Mouse (Mus musculus): Measurements from ENCODE around the gene Pnpt1. TPM values are rescaled to one million over a fixed set of nuclear protein-coding genes. Genes with fewer than 3 reads are reported as not detected.

Gene Pnpt1
- total and polyA plus RNA-seq, 3 experiments, result 68.7 to 202 (median 69.2) TPM

DNA sequence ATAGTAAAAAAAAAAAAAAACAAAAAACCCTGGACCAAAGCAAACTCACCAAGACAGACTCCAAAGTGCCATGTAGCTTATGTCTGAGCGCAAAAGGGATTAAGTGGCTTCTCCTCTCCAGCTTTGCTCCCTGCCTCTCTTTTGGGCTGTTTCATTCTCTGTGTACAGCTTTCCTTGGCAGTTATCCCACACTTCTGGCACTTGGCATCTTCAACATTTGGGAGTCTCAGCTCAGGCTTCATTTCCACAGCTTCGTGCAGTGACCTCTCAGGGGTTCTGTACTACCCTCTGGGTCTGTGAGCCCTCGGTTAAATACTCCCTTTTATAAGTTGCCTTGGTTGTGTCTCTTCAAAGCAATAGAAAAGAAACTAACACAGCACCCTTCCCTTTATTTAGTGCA is 50.1 kb downstream of the Pnpt1 start:
- DNase-seq (ENCODE audit: low spot score) (no peak), ATAC-seq (ENCODE audit: extremely low read depth, insufficient number of reproducible peaks, low FRiP score, poor library complexity, severe bottlenecking) (no peak)
- TF ChIP-seq GATA1 (IDR thresholded peaks at IDR 0.05; ENCODE audit: borderline replicate concordance, low read length) (no peak), CTCF (IDR thresholded peaks at IDR 0.05; ENCODE audit: low read depth, low read length) (no peak), TAL1 (conservative IDR thresholded peaks at IDR 0.05; ENCODE audit: low read depth, low read length) (no peak)
- H3K4me3 ChIP-seq (ENCODE audit: low read depth, low read length), result no peak overlapping the region
- no peaks in the 10 kb centered on the region for H3K27me3 ChIP-seq (ENCODE audit: insufficient read depth, low read length)
- peaks cover 61% of the 10 kb centered on the region for H3K36me3 ChIP-seq (replicated peaks)
- H3K4me1 ChIP-seq (ENCODE audit: insufficient read depth, low read depth, low read length), result peaks cover 3% of the 10 kb centered on the region; the same call in 1 of the 2 replicates
- H3K9me3 ChIP-seq (replicated peaks), result no peaks in the 10 kb centered on the region

DNA sequence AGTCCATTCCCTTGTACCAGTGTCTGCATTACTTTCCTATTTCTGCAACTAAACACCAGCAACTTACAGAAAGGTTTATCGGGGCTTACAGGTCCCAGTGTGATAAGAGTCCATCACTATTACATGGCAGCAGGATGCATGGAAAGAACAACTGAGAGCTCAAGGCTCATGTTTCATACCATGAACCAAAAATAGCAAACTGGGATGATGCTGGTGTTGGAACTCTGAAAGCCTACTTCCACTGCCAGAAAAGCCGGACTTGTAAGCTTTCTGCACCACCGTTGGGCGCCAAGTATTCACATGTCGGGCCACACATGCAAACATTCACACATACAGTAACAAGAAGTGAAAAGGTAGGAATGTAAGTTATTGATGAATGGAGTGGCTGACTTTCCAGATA is 51.2 kb downstream of the Pnpt1 start:
- no peak for TF ChIP-seq POLR2AphosphoS5 (IDR thresholded peaks at IDR 0.05; ENCODE audit: insufficient replicate concordance, low read depth, low read length)
- no peak for TF ChIP-seq CTCF (IDR thresholded peaks at IDR 0.05; ENCODE audit: low read depth, low read length)
- TF ChIP-seq TAL1 (conservative IDR thresholded peaks at IDR 0.05; ENCODE audit: low read depth, low read length), result no peak
- no peak for TF ChIP-seq GATA1 (IDR thresholded peaks at IDR 0.05; ENCODE audit: borderline replicate concordance, low read length)
- no peak for TF ChIP-seq GATA2 (IDR thresholded peaks at IDR 0.05; ENCODE audit: borderline replicate concordance, low read depth, low read length)
- H3K36me3 ChIP-seq (replicated peaks), result peaks cover 70% of the 10 kb centered on the region

DNA sequence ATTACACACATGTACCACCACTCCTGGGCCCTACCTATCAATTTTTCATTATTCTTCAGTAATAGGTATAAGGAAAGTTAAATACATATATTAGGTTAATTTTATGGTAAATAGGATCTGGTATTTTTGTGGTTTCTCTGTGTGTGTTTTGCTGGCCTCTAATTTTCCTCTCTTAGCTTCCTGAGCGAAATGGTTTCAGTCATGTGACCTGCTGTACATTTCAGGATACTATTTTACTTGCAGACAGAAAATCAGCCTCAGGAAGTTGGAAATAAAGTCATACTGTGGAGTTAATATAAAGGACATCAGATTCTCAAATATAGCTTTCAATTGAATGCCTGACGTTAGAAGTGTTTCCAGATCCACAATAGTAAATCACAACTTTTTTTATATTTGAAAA is 58.4 kb downstream of the Pnpt1 start:
- TF ChIP-seq TAL1 (conservative IDR thresholded peaks at IDR 0.05; ENCODE audit: low read depth, low read length) (no peak), GATA1 (IDR thresholded peaks at IDR 0.05; ENCODE audit: borderline replicate concordance, low read length) (no peak), GATA2 (IDR thresholded peaks at IDR 0.05; ENCODE audit: borderline replicate concordance, low read depth, low read length) (no peak), CTCF (IDR thresholded peaks at IDR 0.05; ENCODE audit: low read depth, low read length) (no peak), POLR2AphosphoS5 (IDR thresholded peaks at IDR 0.05; ENCODE audit: insufficient replicate concordance, low read depth, low read length) (no peak)
- Histone ChIP-seq H3K27me3 (ENCODE audit: insufficient read depth, low read length) (no peaks in the 10 kb centered on the region), H3K4me1 (ENCODE audit: insufficient read depth, low read depth, low read length) (peaks cover 2% of the 10 kb centered on the region; the same call in 1 of the 2 replicates), H3K4me3 (ENCODE audit: low read depth, low read length) (no peak overlapping the region), H3K9me3 (replicated peaks) (no peaks in the 10 kb centered on the region), H3K36me3 (replicated peaks) (peaks cover 76% of the 10 kb centered on the region)
- DNase-seq (ENCODE audit: low spot score) (no peak), ATAC-seq (ENCODE audit: extremely low read depth, insufficient number of reproducible peaks, low FRiP score, poor library complexity, severe bottlenecking) (no peak)

More for the DNA sequence above, 51.2 kb downstream of the Pnpt1 start:
- ATAC-seq (ENCODE audit: extremely low read depth, insufficient number of reproducible peaks, low FRiP score, poor library complexity, severe bottlenecking), result no peak
- no peak for DNase-seq (ENCODE audit: low spot score)
- Histone ChIP-seq H3K9me3 (replicated peaks) (no peaks in the 10 kb centered on the region), H3K4me1 (ENCODE audit: insufficient read depth, low read depth, low read length) (peaks cover 3% of the 10 kb centered on the region; the same call in 1 of the 2 replicates), H3K4me3 (ENCODE audit: low read depth, low read length) (no peak overlapping the region), H3K27me3 (ENCODE audit: insufficient read depth, low read length) (no peaks in the 10 kb centered on the region)

DNA sequence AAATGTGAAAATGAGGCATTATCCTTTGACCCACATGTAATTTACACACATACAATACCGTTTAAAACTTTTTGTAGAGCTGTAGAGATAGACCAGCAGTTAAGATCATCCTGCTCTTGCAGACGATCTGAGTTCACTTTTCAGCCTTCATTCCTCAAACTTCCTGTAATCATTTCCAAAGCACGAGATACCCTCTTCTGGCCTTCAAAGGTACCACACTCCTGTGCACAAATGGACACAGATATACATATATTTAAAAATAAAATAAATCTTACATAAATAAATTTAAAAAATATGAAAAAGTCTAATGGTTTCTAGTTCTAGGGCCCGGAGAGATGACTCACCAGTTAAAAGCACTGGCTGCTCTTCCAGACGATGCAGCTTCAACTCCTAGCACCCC is 73.1 kb downstream of the Pnpt1 start:
- Histone ChIP-seq H3K27me3 (ENCODE audit: insufficient read depth, low read length) (no peaks in the 10 kb centered on the region), H3K36me3 (replicated peaks) (peaks cover 65% of the 10 kb centered on the region), H3K4me1 (ENCODE audit: insufficient read depth, low read depth, low read length) (no peaks in the 10 kb centered on the region), H3K9me3 (replicated peaks) (no peaks in the 10 kb centered on the region), H3K4me3 (ENCODE audit: low read depth, low read length) (no peak overlapping the region)
- TF ChIP-seq POLR2AphosphoS5 (IDR thresholded peaks at IDR 0.05; ENCODE audit: insufficient replicate concordance, low read depth, low read length) (no peak), CTCF (IDR thresholded peaks at IDR 0.05; ENCODE audit: low read depth, low read length) (no peak), TAL1 (conservative IDR thresholded peaks at IDR 0.05; ENCODE audit: low read depth, low read length) (no peak), GATA2 (IDR thresholded peaks at IDR 0.05; ENCODE audit: borderline replicate concordance, low read depth, low read length) (no peak), GATA1 (IDR thresholded peaks at IDR 0.05; ENCODE audit: borderline replicate concordance, low read length) (no peak)
- no peak for DNase-seq (ENCODE audit: low spot score)
- no peak for ATAC-seq (ENCODE audit: extremely low read depth, insufficient number of reproducible peaks, low FRiP score, poor library complexity, severe bottlenecking)

DNA sequence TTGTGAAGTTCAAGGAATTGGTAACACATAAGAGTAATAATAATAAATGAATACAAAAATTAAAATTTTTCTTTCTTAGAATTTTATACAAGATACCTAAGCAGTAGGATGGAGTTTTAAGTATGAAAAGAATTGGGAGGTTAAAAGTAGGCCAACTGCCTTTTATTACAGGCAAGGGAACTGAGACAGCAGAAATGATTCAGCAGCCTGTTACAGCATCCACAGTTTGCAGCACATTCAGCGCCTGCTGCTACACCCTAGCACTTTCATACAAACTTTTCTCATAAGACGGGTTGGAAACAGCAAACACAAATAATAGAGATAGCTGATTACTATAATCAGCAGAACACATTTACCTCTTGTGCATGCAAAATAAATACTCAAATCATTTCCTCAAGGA is 79.2 kb downstream of the Pnpt1 start:
- H3K4me1 ChIP-seq (ENCODE audit: insufficient read depth, low read depth, low read length), result 0 out of 2 replicates have a peak, but pooled peaks cover 2% of the 10 kb centered on the region
- DNase-seq (ENCODE audit: low spot score), result no peak
- no peaks in the 10 kb centered on the region for H3K27me3 ChIP-seq (ENCODE audit: insufficient read depth, low read length)
- H3K4me3 ChIP-seq (ENCODE audit: low read depth, low read length), result no peak overlapping the region
- H3K9me3 ChIP-seq (replicated peaks), result no peaks in the 10 kb centered on the region
- no peak for ATAC-seq (ENCODE audit: extremely low read depth, insufficient number of reproducible peaks, low FRiP score, poor library complexity, severe bottlenecking)
- TF ChIP-seq GATA1 (IDR thresholded peaks at IDR 0.05; ENCODE audit: borderline replicate concordance, low read length) (no peak), CTCF (IDR thresholded peaks at IDR 0.05; ENCODE audit: low read depth, low read length) (no peak), GATA2 (IDR thresholded peaks at IDR 0.05; ENCODE audit: borderline replicate concordance, low read depth, low read length) (no peak), POLR2AphosphoS5 (IDR thresholded peaks at IDR 0.05; ENCODE audit: insufficient replicate concordance, low read depth, low read length) (no peak), TAL1 (conservative IDR thresholded peaks at IDR 0.05; ENCODE audit: low read depth, low read length) (no peak)
- peaks cover 64% of the 10 kb centered on the region for H3K36me3 ChIP-seq (replicated peaks)

Other genes with a start within 250 kb of the Pnpt1 start
- gene Ppp4r3b, start 42.1 kb downstream of the Pnpt1 start, total RNA-seq (2014; fragmentation: Nextera tagmentation), result 142 and 152 TPM in 2 replicates
- gene Ppp4r3b, start 42.1 kb downstream of the Pnpt1 start, total RNA-seq (2017), result 185 and 225 TPM in 2 replicates
- gene Ppp4r3b, start 42.1 kb downstream of the Pnpt1 start, polyA plus RNA-seq (2012), result 34.0 and 35.6 TPM in 2 replicates
- gene Cfap36, start 116.7 kb downstream of the Pnpt1 start, total RNA-seq (2014; fragmentation: Nextera tagmentation), result 49.1 and 51.7 TPM in 2 replicates
- gene Cfap36, start 116.7 kb downstream of the Pnpt1 start, total RNA-seq (2017), result 61.6 and 70.4 TPM in 2 replicates
- 32.9 and 36.1 TPM in 2 replicates for gene Cfap36, start 116.7 kb downstream of the Pnpt1 start, polyA plus RNA-seq (2012)
- 85.9 and 86.2 TPM in 2 replicates for gene Ccdc88a, start 242.9 kb downstream of the Pnpt1 start, total RNA-seq (2014; fragmentation: Nextera tagmentation)
- gene Ccdc88a, start 242.9 kb downstream of the Pnpt1 start, total RNA-seq (2017), result 37.5 and 52.6 TPM in 2 replicates
- gene Ccdc88a, start 242.9 kb downstream of the Pnpt1 start, polyA plus RNA-seq (2012), result 13.0 and 15.6 TPM in 2 replicates

All from G1E (cell line).